Mouse (Mus musculus): ENCODE results near the gene Dip2c. TPM values are rescaled to one million over a fixed set of nuclear protein-coding genes. Genes with fewer than 3 reads are reported as not detected.

Gene Dip2c
- total RNA-seq, 2 experiments from 2014 or later: 19.5 to 21.3 TPM

GRCm38 (mm10) chr13:9329307-9329915 is 53.1 kb downstream of the Dip2c start:
- peak; percentile 9 for DNase-seq

- DNase-seq: no peak
Observed at GRCm38 (mm10) chr13:9333187-9333586, 56.9 kb downstream of the Dip2c start.

- DNase-seq: no peak
Observed at GRCm38 (mm10) chr13:9340293-9340692, 64.0 kb downstream of the Dip2c start.

- DNase-seq: no peak
Observed at GRCm38 (mm10) chr13:9342696-9343095, 66.4 kb downstream of the Dip2c start.

GRCm38 (mm10) chr13:9347448-9347847 is 71.1 kb downstream of the Dip2c start:
- no peak for DNase-seq

GRCm38 (mm10) chr13:9350670-9351069 is 74.3 kb downstream of the Dip2c start:
- DNase-seq: peak; percentile 34

GRCm38 (mm10) chr13:9353890-9354289 is 77.6 kb downstream of the Dip2c start:
- DNase-seq: no peak

GRCm38 (mm10) chr13:9355331-9355730 is 79.0 kb downstream of the Dip2c start:
- no peak for DNase-seq

- DNase-seq: no peak
Observed at GRCm38 (mm10) chr13:9361457-9361856, 85.1 kb downstream of the Dip2c start.

- no peak for DNase-seq
Observed at GRCm38 (mm10) chr13:9371387-9371786, 95.1 kb downstream of the Dip2c start.

- DNase-seq: no peak
Observed at GRCm38 (mm10) chr13:9377130-9377529, 100.8 kb downstream of the Dip2c start.

GRCm38 (mm10) chr13:9380740-9381410 is 104.5 kb downstream of the Dip2c start:
- DNase-seq: no peak

- no peak for DNase-seq
Observed at GRCm38 (mm10) chr13:9388017-9388416, 111.7 kb downstream of the Dip2c start.

GRCm38 (mm10) chr13:9389334-9389733 is 113.0 kb downstream of the Dip2c start:
- DNase-seq: no peak

- DNase-seq: no peak
Observed at GRCm38 (mm10) chr13:9390204-9390804, 114.0 kb downstream of the Dip2c start.

GRCm38 (mm10) chr13:9393470-9393869 is 117.1 kb downstream of the Dip2c start:
- DNase-seq: no peak

GRCm38 (mm10) chr13:9395286-9395685 is 119.0 kb downstream of the Dip2c start:
- DNase-seq: no peak

- no peak for DNase-seq
Observed at GRCm38 (mm10) chr13:9398846-9399245, 122.5 kb downstream of the Dip2c start.

- no peak for DNase-seq
Observed at GRCm38 (mm10) chr13:9405399-9405798, 129.1 kb downstream of the Dip2c start.

GRCm38 (mm10) chr13:9408983-9409382 is 132.7 kb downstream of the Dip2c start:
- DNase-seq: no peak

- peak; percentile 23 for DNase-seq
Observed at GRCm38 (mm10) chr13:9418441-9418840, 142.1 kb downstream of the Dip2c start.

GRCm38 (mm10) chr13:9419213-9419612 is 142.9 kb downstream of the Dip2c start:
- no peak for DNase-seq

- no peak for DNase-seq
Observed at GRCm38 (mm10) chr13:9421949-9422348, 145.6 kb downstream of the Dip2c start.

- no peak for DNase-seq
Observed at GRCm38 (mm10) chr13:9422876-9423275, 146.5 kb downstream of the Dip2c start.
